Mouse (Mus musculus): ENCODE results near the gene Nr2f2.

Nr2f2 gene

GRCm38 (mm10) chr7:70332064-70332850, 34.3 kb downstream of the Nr2f2 start:
- no peak for DNase-seq (ENCODE audit: low spot score in 2 of 2)

GRCm38 (mm10) chr7:70331243-70332063, 35.1 kb downstream of the Nr2f2 start:
- no peak for DNase-seq (ENCODE audit: low spot score in 2 of 2)

GRCm38 (mm10) chr7:70330761-70331242, 35.7 kb downstream of the Nr2f2 start:
- DNase-seq (ENCODE audit: low spot score in 2 of 2): no peak

GRCm38 (mm10) chr7:70330207-70330562, 36.4 kb downstream of the Nr2f2 start:
- DNase-seq (ENCODE audit: low spot score in 2 of 2): no peak

- no peak for DNase-seq (ENCODE audit: low spot score in 2 of 2)
These were observed 36.9 kb downstream of the Nr2f2 start for GRCm38 (mm10) chr7:70329521-70330206.

- no peak for DNase-seq (ENCODE audit: low spot score in 2 of 2)
These were observed 37.5 kb downstream of the Nr2f2 start for GRCm38 (mm10) chr7:70329037-70329516.

GRCm38 (mm10) chr7:70328206-70329036, 38.1 kb downstream of the Nr2f2 start:
- no peak for DNase-seq (ENCODE audit: low spot score in 2 of 2)

GRCm38 (mm10) chr7:70327191-70327590, 39.3 kb downstream of the Nr2f2 start:
- no peak for DNase-seq (ENCODE audit: low spot score in 2 of 2)

GRCm38 (mm10) chr7:70326176-70327035, 40.1 kb downstream of the Nr2f2 start:
- no peak for DNase-seq (ENCODE audit: low spot score in 2 of 2)

- DNase-seq (ENCODE audit: low spot score in 2 of 2): no peak
These were observed 41.2 kb downstream of the Nr2f2 start for GRCm38 (mm10) chr7:70325381-70325780.

GRCm38 (mm10) chr7:70324541-70324940, 42.0 kb downstream of the Nr2f2 start:
- DNase-seq (ENCODE audit: low spot score in 2 of 2): no peak

- no peak for DNase-seq (ENCODE audit: low spot score in 2 of 2)
These were observed 42.5 kb downstream of the Nr2f2 start for GRCm38 (mm10) chr7:70324041-70324440.

GRCm38 (mm10) chr7:70305716-70306115, 60.8 kb downstream of the Nr2f2 start:
- DNase-seq (ENCODE audit: low spot score in 2 of 2): no peak

GRCm38 (mm10) chr7:70304426-70304825, 62.1 kb downstream of the Nr2f2 start:
- no peak for DNase-seq (ENCODE audit: low spot score in 2 of 2)

Data from right cerebral cortex, postnatal 36 days (tissue).